Mouse (Mus musculus) limb, embryonic 14.5 days (tissue): Measurements from ENCODE around the gene Igdcc4. TPM values are rescaled to one million over a fixed set of nuclear protein-coding genes. Genes with fewer than 3 reads are reported as not detected.

Source experiments
- ATAC-seq: fragments of 200-750 bp; cut with Nextera tagmentation; 2 replicates; pipeline ENCODE4 v1.8.0; 2017; ENCODE audit warnings: low read depth, moderate number of reproducible peaks, moderate TSS enrichment; ENCODE audit not compliant: low FRiP score
- DNase-seq: peaks from one replicate; pipeline ENCODE4 v3.0.0-alpha.2; 2015; ENCODE audit warnings: low spot score
- H3K27ac ChIP-seq: fragments of 300-500 bp; sonication (generic); replicated peaks from 2 replicates; pipeline ENCODE4 v1.5.1; 2014; ENCODE audit warnings: low read depth, mild to moderate bottlenecking, low read length, moderate library complexity, mixed read lengths
- H3K27me3 ChIP-seq: fragments of 300-500 bp; sonication (generic); 2 replicates; pipeline ENCODE4 v1.6.1; 2014; ENCODE audit warnings: low read length, mixed read lengths; ENCODE audit not compliant: control insufficient read depth, insufficient read depth
- H3K36me3 ChIP-seq: fragments of 300-500 bp; sonication (generic); 2 replicates; pipeline ENCODE4 v1.6.1; 2014; ENCODE audit warnings: mild to moderate bottlenecking, low read length, moderate library complexity, mixed read lengths; ENCODE audit not compliant: control insufficient read depth, insufficient read depth
- H3K4me1 ChIP-seq: fragments of 300-500 bp; sonication (generic); 2 replicates; pipeline ENCODE4 v1.6.1; 2014; ENCODE audit warnings: antibody characterized with exemption, low read length, mixed read lengths; ENCODE audit not compliant: control insufficient read depth, insufficient read depth
- H3K4me2 ChIP-seq: fragments of 300-500 bp; sonication (generic); replicated peaks from 2 replicates; pipeline ENCODE4 v1.6.1; 2014; ENCODE audit warnings: low read depth, mild to moderate bottlenecking, low read length, moderate library complexity; ENCODE audit not compliant: severe bottlenecking
- H3K4me3 ChIP-seq: fragments of 300-500 bp; sonication (generic); replicated peaks from 2 replicates; pipeline ENCODE4 v1.5.1; 2014; ENCODE audit warnings: low read length
- H3K9ac ChIP-seq: fragments of 300-500 bp; sonication (generic); 2 replicates; pipeline ENCODE4 v1.6.1; 2014; ENCODE audit warnings: mild to moderate bottlenecking, low read depth, low read length, moderate library complexity; ENCODE audit not compliant: severe bottlenecking
- H3K9me3 ChIP-seq: fragments of 300-500 bp; sonication (generic); 2 replicates; pipeline ENCODE4 v1.6.1; 2016; ENCODE audit warnings: low read length; ENCODE audit not compliant: control insufficient read depth
- POLR2A ChIP-seq: fragments of 200-500 bp; IDR thresholded peaks from 2 replicates; pipeline ENCODE4 v1.8.0; 2012; ENCODE audit warnings: inconsistent platforms, mild to moderate bottlenecking, moderate library complexity, borderline replicate concordance; ENCODE audit not compliant: insufficient read depth, insufficient read length; ENCODE audit errors: extremely low read depth
- WGBS: fragments of 180-500 bp; shearing (Covaris S2); extraction: QIAGEN DNeasy Blood & Tissue Kit; methylation state at CpG from one replicate; pipeline ENCODE4 v1.1.7; 2014; 5-methylcytosine and 5-hydroxymethylcytosine counted together
- polyA plus RNA-seq, 2 experiments: library from polyadenylated mRNA; depleted of rRNA in 1 of 2; stranded (reverse) in 1 of 2; unstranded in 1 of 2; fragments of >200 nt; fragmentation: Nextera tagmentation in 1 of 2; extraction: Ambion mirVana in 1 of 2; gene quantifications; 2 replicates each; pipeline versions ENCODE4 v1.2.1 to v1.2.3; 2012 to 2014

Gene Igdcc4
- polyA plus RNA-seq, 2 experiments = 47.5 to 71.0 TPM

GRCm38 (mm10) chr9:65156604-65157003 lies 55.3 kb downstream of the Igdcc4 start:
- TF ChIP-seq POLR2A = no peak
- DNase-seq (no peak), ATAC-seq (no peak)
- Histone ChIP-seq H3K27me3 (peaks cover 3% of the 10 kb centered on the region), H3K4me2 (no peak overlapping the region), H3K9ac (no peak overlapping the region), H3K9me3 (no peaks in the 10 kb centered on the region), H3K4me3 (no peak overlapping the region), H3K4me1 (peaks cover 6% of the 10 kb centered on the region), H3K27ac (no peak overlapping the region), H3K36me3 (no peaks in the 10 kb centered on the region)
- 10% methylated on average over 8 of the region's 8 CpGs for WGBS

- Histone ChIP-seq H3K27me3 (peaks cover 14% of the 10 kb centered on the region), H3K27ac (no peak overlapping the region), H3K4me2 (no peak overlapping the region), H3K9me3 (no peaks in the 10 kb centered on the region), H3K9ac (no peak overlapping the region), H3K36me3 (no peaks in the 10 kb centered on the region), H3K4me1 (peaks cover 6% of the 10 kb centered on the region), H3K4me3 (no peak overlapping the region)
- WGBS = 40% methylated on average over 6 of the region's 6 CpGs
- ATAC-seq (no peak), DNase-seq (no peak)
- no peak for TF ChIP-seq POLR2A
These were observed 56.3 kb downstream of the Igdcc4 start for GRCm38 (mm10) chr9:65157631-65158030.

GRCm38 (mm10) chr9:65161188-65161587 lies 59.9 kb downstream of the Igdcc4 start:
- peaks cover 5% of the 10 kb centered on the region for H3K4me1 ChIP-seq
- H3K36me3 ChIP-seq = no peaks in the 10 kb centered on the region
- ATAC-seq = no peak
- no peak overlapping the region for H3K4me3 ChIP-seq
- H3K4me2 ChIP-seq = no peak overlapping the region
- DNase-seq = no peak
- H3K27me3 ChIP-seq = peaks cover 43% of the 10 kb centered on the region
- H3K27ac ChIP-seq = no peak overlapping the region
- H3K9me3 ChIP-seq = no peaks in the 10 kb centered on the region
- WGBS = 53% methylated on average over 4 of the region's 4 CpGs
- no peak for TF ChIP-seq POLR2A
- no peak overlapping the region for H3K9ac ChIP-seq

- no peak overlapping the region for H3K4me3 ChIP-seq
- H3K4me2 ChIP-seq = no peak overlapping the region
- peaks cover 5% of the 10 kb centered on the region for H3K4me1 ChIP-seq
- no peaks in the 10 kb centered on the region for H3K9me3 ChIP-seq
- H3K36me3 ChIP-seq = no peaks in the 10 kb centered on the region
- ATAC-seq (no peak), DNase-seq (no peak)
- no peak overlapping the region for H3K27ac ChIP-seq
- H3K27me3 ChIP-seq = peaks cover 43% of the 10 kb centered on the region
- WGBS = 18% methylated on average over 8 of the region's 8 CpGs
- H3K9ac ChIP-seq = no peak overlapping the region
- no peak for TF ChIP-seq POLR2A
These were observed 60.6 kb downstream of the Igdcc4 start for GRCm38 (mm10) chr9:65161881-65162280.

- ATAC-seq (no peak), DNase-seq (no peak)
- Histone ChIP-seq H3K9me3 (no peaks in the 10 kb centered on the region), H3K4me1 (peaks cover 5% of the 10 kb centered on the region), H3K4me3 (peak overlapping the region; percentile 39), H3K27ac (no peak overlapping the region), H3K4me2 (peak overlapping the region; percentile 66), H3K9ac (peak overlapping the region; percentile 45; the same call in 1 of the 2 replicates), H3K36me3 (no peaks in the 10 kb centered on the region), H3K27me3 (peaks cover 43% of the 10 kb centered on the region)
- under 1% methylated on average over 45 of the region's 69 CpGs for WGBS
- no peak for TF ChIP-seq POLR2A
These were observed 61.7 kb downstream of the Igdcc4 start for GRCm38 (mm10) chr9:65162711-65163639.
